Mouse (Mus musculus): ENCODE data around the gene Fbxw10. TPM values are rescaled to one million over a fixed set of nuclear protein-coding genes. Genes with fewer than 3 reads are reported as not detected.

The Fbxw10 gene
- 1 to 10 TPM; 1.0 to 2.3 TPM for total RNA-seq (2023)

DNA sequence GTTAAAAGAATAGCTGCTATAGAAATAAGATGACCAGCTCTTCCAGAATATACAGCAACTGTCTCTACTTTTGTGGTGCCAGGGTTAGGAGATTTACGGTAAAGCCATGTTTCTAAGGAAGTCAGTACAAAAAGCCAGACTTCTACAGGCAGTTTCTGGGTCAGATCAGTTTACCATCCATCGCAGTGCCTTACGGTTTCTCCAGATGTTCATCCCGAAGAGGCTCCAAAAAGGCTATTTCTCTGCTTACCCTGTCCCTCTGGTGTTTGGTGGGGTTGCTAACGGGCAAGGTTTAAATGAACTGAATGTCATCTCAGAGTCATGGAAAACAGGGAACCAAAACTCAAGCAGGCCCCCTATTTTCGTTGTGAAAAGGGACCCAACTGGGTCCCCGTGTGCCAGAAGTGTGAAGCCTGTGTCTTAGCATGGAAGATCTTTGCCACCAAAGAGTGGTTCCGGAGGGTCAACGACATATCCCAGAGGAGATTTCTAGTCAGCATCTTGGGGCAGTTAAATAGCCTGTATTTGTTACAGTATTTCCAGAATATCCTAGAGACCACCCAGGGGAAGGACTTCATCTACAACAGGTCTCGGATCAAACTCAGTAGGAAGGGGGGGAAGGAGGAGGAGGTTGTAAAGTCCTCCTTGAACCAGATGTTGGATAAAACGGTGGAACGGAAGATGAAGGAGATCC is at the start of gene Fbxw10:
Fbxw10 (plus strand) TSS at position 109 of the 694 bp plus-strand sequence.

DNA sequence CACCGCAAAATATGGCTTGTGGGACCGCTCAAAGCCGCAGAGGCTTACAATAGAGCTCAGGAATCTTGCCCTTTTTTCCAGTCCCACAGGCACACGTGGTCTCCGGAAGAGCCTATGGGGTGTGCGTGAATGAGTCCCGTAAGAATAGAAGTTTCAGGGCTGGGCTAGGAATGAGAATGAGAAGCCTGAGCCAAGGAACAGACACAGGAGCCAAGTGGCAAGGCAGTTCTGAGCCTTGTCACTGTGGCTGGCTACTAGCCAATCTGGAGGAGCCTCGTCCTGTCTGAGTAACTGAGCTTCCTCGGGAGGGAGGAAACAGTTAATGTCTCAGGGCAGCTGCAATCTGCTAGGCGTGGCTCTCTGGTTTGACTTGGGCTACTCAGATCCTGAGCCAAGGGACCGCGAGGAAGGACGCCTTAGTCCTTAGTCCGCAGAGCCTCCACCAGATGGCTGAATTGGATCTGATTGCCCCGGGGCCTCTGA is 26.8 kb upstream of the Fbxw10 start, which contains the start of gene Trim16:
Trim16 (plus strand) TSS at position 173 of the 483 bp plus-strand sequence.

DNA sequence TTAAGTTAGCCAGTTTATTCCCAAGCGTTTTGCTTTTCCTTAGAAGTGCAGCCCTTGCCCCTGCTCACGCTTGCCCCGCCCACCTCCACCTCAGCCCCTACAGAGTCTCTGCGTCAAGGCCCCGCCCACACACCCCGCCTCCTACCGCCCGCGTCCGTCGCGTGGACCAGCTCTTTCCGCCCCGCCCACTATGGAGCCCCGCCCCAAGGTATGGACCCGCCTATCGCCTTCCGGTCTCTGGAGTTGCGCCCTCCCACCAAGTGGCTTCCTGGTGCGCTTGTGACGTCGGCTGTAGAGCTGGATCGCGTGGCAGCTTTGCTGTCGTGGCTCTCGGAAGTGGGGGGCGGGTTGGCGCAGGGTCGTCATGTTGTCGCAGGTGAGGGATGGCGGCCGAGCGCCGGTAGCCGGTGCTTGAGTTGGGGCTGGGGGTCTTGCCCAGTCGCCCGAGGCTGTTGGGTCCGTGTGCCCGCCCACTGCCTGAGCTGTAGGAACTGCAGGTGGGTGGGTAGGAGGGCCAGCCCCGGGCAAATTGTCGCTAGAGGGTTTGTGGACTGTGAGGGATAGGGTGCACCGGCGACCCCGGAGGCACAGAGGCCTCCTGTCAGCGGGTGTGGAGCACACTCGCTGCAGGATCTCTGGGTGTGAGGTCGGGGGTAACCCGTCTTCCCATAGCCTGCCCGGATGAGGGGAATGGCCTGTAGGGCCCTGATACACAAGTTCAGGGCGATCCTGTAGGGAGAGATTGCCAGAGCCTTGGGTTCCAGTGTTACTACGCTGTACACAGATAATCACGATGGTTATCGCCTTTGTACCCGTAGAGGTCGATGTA is 32.6 kb downstream of the Fbxw10 start, which contains the start of gene Tvp23b:
Tvp23b (plus strand) TSS at position 236 of the 829 bp plus-strand sequence.

Other genes with a start within 250 kb of the Fbxw10 start
- 1 to 10 TPM; 2.9 to 3.1 TPM for gene Lrrc75a, start 198.5 kb upstream of the Fbxw10 start, total RNA-seq (2023)
- gene Mmgt2, start 198.4 kb upstream of the Fbxw10 start, total RNA-seq (2023): 1 to 10 TPM; 7.2 to 9.7 TPM
- gene Zfp287, start 115.2 kb upstream of the Fbxw10 start, total RNA-seq (2023): under 1 TPM in 1 of 2 experiments, not detected in 1; 0.37 TPM
- not detected for gene Gm10428, start 94.0 kb upstream of the Fbxw10 start, total RNA-seq (2023)
- under 1 TPM in 1 of 2 experiments, not detected in 1; 0.97 TPM for gene Zfp286, start 57.6 kb upstream of the Fbxw10 start, total RNA-seq (2023)
- gene Trim16, start 26.8 kb upstream of the Fbxw10 start, total RNA-seq (2023): 10 to 100 TPM; 14.4 to 16.5 TPM
- gene Tvp23b, start 32.4 kb downstream of the Fbxw10 start, total RNA-seq (2023): 1 to 10 TPM; 9.2 to 9.9 TPM
- gene Cdrt4, start 104.1 kb downstream of the Fbxw10 start, total RNA-seq (2023): not detected
- gene Tekt3, start 214.6 kb downstream of the Fbxw10 start, total RNA-seq (2023): not detected

Data from neutrophil, adult 59 days (primary cell).